Mouse (Mus musculus) thymus, adult 2 months (tissue): ENCODE data around the gene 9530077C05Rik.

Source experiments
- CTCF ChIP-seq: fragments of 200-500 bp; IDR thresholded peaks from 2 replicates; pipeline ENCODE4 v1.5.1; 2012; ENCODE audit warnings: mild to moderate bottlenecking, control low read depth, low read length, moderate library complexity, borderline replicate concordance; ENCODE audit not compliant: control insufficient read depth, poor library complexity, insufficient read depth; ENCODE audit errors: extremely low read depth
- POLR2A ChIP-seq: fragments of 200-500 bp; IDR thresholded peaks from 2 replicates; pipeline ENCODE4 v1.6.1; 2012; ENCODE audit warnings: mild to moderate bottlenecking, low read length, control low read depth, moderate library complexity; ENCODE audit not compliant: control insufficient read depth, poor library complexity, insufficient read depth; ENCODE audit errors: extremely low read depth

GRCm38 (mm10) chr9:22390390-22390789, 20.9 kb upstream of the 9530077C05Rik start:
- no peak for TF ChIP-seq CTCF
- TF ChIP-seq POLR2A = no peak
